Mouse (Mus musculus): ENCODE measurements at regions not wholly inside any gene's neighbourhood (a gene's known extent, or its start where the extent isn't known, plus 50 kb on each side); places are given as distances from the start of the nearest gene placed in this dataset.

DNA sequence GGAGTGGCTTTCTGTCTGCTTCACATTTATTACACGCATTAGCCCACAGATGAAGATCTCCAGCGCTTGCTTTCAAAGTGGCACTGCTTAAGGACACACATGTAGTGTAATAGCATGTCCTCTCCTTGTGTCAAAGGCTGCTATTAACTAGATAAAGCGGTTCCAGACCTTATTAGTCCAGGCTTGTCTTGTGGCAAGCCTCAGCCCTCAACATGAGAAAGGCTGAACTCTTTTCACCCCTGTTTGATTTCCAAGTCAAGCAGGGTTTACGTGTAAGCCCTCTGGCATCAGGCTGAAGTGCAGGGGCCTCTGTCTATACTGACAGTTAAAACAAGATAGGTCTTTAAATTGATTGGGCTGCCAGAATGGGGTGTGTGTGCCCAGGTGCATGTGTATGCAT is 403.7 kb upstream of the Adamts16 start:
- no peak for DNase-seq (ENCODE audit: low spot score in 2 of 2)

- DNase-seq (ENCODE audit: low spot score in 2 of 2): no peak
Observed at GRCm38 (mm10) chr13:71239782-71240181, 398.2 kb upstream of the Adamts16 start.

DNA sequence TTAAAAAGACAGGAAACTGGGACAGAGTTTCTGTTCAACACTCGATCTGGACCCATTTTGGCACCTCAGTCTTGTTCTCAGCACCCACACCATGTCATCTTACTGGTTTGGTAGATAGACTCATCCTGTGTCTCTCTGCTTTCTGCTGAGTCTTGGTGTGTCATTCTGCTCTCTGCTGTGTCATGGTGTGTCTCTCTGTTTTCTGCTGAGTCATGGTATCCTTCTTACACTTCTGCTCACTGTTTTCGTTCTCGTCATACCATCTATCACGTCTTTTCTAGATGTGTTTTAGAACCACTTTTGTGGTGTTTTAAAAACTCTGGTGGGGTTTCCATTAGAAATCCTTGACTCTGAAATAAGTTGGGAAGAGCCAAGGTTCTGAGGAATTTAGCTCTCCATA is 393.7 kb upstream of the Adamts16 start:
- no peak for DNase-seq (ENCODE audit: low spot score in 2 of 2)

DNA sequence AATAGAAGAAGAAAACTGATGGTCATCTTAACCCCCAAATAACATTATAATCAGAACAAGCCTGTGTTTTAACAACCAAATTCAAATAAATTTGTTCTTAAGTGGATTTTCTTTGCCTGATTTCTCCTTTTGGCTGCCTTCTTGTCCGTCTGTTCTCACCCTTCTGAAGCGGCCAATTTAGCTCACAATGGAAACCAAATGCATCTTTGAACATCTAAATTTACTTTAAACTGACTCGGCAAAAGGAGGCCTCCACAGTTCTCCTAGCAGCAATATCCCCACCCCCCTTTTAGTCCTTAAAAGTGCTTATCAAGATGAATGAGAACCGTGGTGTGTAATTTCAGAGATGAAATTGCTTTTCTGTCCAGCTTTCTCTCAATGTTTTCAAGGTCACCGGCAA is 389.6 kb upstream of the Adamts16 start:
- DNase-seq (ENCODE audit: low spot score in 2 of 2): no peak

- no peak for DNase-seq (ENCODE audit: low spot score in 2 of 2)
Observed at GRCm38 (mm10) chr13:71214776-71215175, 373.2 kb upstream of the Adamts16 start.

DNA sequence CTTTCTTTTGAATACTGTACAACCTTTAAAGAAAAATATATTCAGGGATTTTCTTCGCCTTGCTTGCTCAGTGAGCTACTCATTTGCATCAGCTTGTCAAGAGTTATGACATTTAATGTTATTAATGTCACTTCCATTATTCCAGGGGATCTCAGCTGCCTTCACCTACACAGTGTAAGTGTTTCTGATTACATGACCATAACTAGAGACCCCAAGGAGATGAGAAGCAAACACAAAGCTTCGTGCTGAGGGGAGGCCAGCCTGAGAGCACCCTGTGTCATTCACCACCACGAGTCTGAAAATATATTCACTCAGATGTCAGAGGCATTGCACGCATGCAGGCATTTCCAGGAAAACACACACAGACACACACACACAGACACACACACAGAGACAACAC is 369.8 kb upstream of the Adamts16 start:
- no peak for DNase-seq (ENCODE audit: low spot score in 2 of 2)

DNA sequence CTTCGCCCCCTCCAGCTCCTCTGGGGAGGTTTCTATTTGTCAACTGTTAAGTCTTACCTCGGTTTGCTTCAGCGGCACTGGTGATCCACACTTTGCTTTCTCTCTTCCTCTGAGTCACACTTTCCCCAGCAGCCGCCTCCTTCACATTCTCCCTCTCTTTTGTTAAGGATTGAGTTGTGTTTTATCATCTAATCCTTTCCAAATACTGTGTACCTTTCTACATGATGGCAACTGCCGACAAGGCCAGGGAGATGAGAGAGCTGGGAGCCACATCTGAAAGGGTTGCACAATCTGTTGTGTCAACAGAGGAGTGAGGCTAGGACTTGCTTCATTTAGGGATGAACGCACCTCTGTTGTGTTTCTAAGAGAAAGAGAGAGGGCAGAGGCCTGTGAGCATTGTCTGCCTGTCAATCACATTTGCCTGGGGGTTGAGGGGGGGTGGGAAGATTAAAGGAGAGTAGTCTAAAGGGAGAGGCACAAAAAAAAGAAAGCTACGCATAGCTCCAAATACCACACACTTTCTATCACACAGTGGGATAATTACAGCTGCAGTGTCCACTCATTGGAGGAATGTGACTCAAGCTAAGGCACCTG is 369.1 kb upstream of the Adamts16 start:
- DNase-seq (ENCODE audit: low spot score in 2 of 2): no peak

DNA sequence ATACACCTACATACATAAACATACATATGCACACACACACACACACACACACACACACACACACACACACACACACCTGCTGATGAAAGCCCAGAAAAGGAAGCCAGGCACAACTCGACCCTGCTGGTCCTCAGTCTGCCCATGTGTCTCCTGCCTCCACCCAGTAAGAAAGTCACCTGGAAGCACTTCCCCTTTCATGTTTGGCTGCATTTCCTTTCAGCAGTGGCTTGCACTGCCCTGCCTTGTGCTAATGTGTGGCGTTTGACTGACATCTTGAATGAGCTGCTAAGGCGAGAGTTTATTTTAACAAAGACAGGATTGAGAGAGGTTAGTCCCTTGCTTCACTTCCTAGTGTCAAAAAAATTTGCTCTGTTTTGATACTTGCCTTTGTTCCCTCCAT is 364.1 kb upstream of the Adamts16 start:
- no peak for DNase-seq (ENCODE audit: low spot score in 2 of 2)

- no peak for DNase-seq (ENCODE audit: low spot score in 2 of 2)
Observed at GRCm38 (mm10) chr13:71200656-71201055, 359.0 kb upstream of the Adamts16 start.

- DNase-seq (ENCODE audit: low spot score in 2 of 2): no peak
Observed at GRCm38 (mm10) chr13:71195675-71196074, 354.1 kb upstream of the Adamts16 start.

DNA sequence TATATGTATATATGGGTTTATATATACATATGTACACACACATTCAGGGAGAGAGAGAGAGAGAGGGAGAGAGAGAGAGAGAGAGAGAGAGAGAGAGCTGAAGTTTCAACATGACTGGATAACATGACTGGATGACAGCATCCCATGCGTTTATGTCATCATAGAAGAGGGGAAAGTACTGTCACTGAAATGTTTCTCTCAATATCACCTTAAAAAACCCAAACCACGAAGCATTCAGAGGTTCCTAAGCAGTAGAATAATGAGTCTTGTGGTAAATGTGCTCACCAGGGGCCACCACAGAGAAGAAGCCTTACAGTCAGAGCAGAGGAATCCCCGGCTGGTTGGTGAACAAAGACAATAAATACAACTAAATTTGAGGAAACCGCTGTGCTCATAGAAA is 342.9 kb upstream of the Adamts16 start:
- no peak for DNase-seq (ENCODE audit: low spot score in 2 of 2)

GRCm38 (mm10) chr13:71179083-71179482 is 337.5 kb upstream of the Adamts16 start:
- DNase-seq (ENCODE audit: low spot score in 2 of 2): no peak

GRCm38 (mm10) chr13:71174335-71174734 is 332.7 kb upstream of the Adamts16 start:
- no peak for DNase-seq (ENCODE audit: low spot score in 2 of 2)

DNA sequence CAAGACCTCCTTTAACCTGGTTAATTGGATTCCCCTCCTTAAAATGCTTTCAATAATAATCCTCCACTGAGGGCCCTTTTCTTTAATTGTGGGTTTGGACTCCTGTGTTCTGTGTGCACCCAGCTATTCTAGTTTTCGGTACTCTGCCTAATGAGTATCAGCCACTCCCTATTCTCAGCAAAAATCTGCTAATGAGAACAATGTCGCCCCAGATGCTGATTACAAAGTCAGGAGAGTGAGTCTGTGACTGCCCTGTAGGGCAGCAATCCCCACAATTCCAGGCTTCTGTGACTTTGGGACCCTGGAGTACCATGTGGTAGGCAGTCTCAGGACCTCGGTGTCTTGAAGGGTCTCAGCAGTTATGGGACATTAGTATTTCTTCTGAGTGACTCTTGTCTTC is 324.6 kb upstream of the Adamts16 start:
- no peak for DNase-seq (ENCODE audit: low spot score in 2 of 2)

GRCm38 (mm10) chr13:71165096-71165920 is 323.7 kb upstream of the Adamts16 start:
- no peak for DNase-seq (ENCODE audit: low spot score in 2 of 2)

GRCm38 (mm10) chr13:71164012-71164411 is 322.4 kb upstream of the Adamts16 start:
- DNase-seq (ENCODE audit: low spot score in 2 of 2): no peak

- no peak for DNase-seq (ENCODE audit: low spot score in 2 of 2)
Observed at GRCm38 (mm10) chr13:71162952-71163351, 321.3 kb upstream of the Adamts16 start.

GRCm38 (mm10) chr13:71158300-71158860 is 316.8 kb upstream of the Adamts16 start:
- DNase-seq (ENCODE audit: low spot score in 2 of 2): no peak

GRCm38 (mm10) chr13:71157656-71158299 is 316.2 kb upstream of the Adamts16 start:
- no peak for DNase-seq (ENCODE audit: low spot score in 2 of 2)

DNA sequence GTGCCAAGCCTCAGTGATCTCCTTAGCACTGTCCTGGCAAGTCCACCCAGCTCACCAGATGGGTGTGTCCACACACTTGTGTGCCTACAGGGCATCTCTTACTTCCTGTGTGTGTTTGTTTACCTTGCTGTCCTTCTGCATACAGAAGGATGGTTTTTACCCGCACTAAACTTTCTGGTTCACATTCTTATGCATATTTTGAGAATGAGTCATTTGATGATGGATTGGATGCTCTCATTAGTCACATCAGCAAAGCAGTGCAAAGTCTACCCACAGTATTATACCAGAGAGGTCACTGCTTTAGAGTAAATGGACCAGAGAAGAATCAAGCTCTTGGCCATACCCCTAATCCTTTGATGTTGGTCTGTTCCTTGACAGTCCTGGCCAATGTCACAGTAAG is 308.5 kb upstream of the Adamts16 start:
- DNase-seq (ENCODE audit: low spot score in 2 of 2): no peak

DNA sequence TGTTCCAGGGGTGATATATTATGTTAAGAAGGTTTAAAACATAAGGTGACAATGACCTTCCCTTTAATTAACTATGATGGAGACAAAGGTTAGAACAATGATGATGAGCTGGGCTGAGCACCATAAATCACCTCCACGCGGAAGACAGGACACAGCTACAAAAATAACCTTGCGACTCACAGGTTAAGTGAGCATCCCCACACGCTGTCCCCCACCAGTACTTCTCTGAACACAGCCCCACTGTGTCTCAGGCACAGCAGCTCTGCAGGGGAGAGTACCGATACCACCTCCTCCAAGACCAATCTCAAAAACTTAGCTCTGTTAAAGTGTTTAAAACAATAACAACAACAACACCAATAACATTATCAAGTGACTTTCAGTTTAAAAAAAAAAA is 307.7 kb upstream of the Adamts16 start:
- no peak for DNase-seq (ENCODE audit: low spot score in 2 of 2)

- no peak for DNase-seq (ENCODE audit: low spot score in 2 of 2)
Observed at GRCm38 (mm10) chr13:71148491-71149302, 307.1 kb upstream of the Adamts16 start.

Measured in urinary bladder, postnatal 4 days (tissue).